Mouse (Mus musculus) lung, embryonic 14.5 days (tissue): ENCODE data around the gene Lhpp. TPM values are rescaled to one million over a fixed set of nuclear protein-coding genes. Genes with fewer than 3 reads are reported as not detected.
A peak's percentile ranks its signal among the peaks of the same experiment; 100 is the strongest.

Experiments used
- ATAC-seq: fragments of 200-750 bp; cut with Nextera tagmentation; 2 replicates; pipeline ENCODE4 v1.8.0; 2017; ENCODE audit warnings: mild to moderate bottlenecking, moderate TSS enrichment, moderate library complexity; ENCODE audit not compliant: insufficient read depth
- DNase-seq: peaks from one replicate; pipeline ENCODE4 v3.0.0-alpha.2; 2015
- H3K27ac ChIP-seq: fragments of 300-500 bp; sonication (generic); 2 replicates; pipeline ENCODE4 v1.5.1; 2014; ENCODE audit warnings: low read depth, mild to moderate bottlenecking, moderate library complexity
- H3K27me3 ChIP-seq: fragments of 300-500 bp; sonication (generic); 2 replicates; pipeline ENCODE4 v1.6.1; 2014; ENCODE audit warnings: low read length, control low read depth; ENCODE audit not compliant: insufficient read depth
- H3K36me3 ChIP-seq: fragments of 300-500 bp; sonication (generic); 2 replicates; pipeline ENCODE4 v1.6.1; 2014; ENCODE audit warnings: control low read depth; ENCODE audit not compliant: insufficient read depth
- H3K4me1 ChIP-seq: fragments of 300-500 bp; sonication (generic); 2 replicates; pipeline ENCODE4 v1.6.1; 2014; ENCODE audit warnings: antibody characterized with exemption, control low read depth; ENCODE audit not compliant: insufficient read depth
- H3K4me2 ChIP-seq: fragments of 300-500 bp; sonication (generic); 2 replicates; pipeline ENCODE4 v1.6.1; 2014; ENCODE audit warnings: mild to moderate bottlenecking
- H3K4me3 ChIP-seq: fragments of 300-500 bp; sonication (generic); 2 replicates; pipeline ENCODE4 v1.5.1; 2014; ENCODE audit warnings: low read depth, low read length
- H3K9ac ChIP-seq: fragments of 300-500 bp; sonication (generic); 2 replicates; pipeline ENCODE4 v1.6.1; 2014
- H3K9me3 ChIP-seq: fragments of 300-500 bp; sonication (generic); 2 replicates; pipeline ENCODE4 v1.6.1; 2016; ENCODE audit warnings: low read depth, low read length, control low read depth
- CTCF ChIP-seq: IDR thresholded peaks from 2 replicates; pipeline ENCODE4 v1.5.1; 2016; ENCODE audit warnings: antibody characterized with exemption, low read depth
- WGBS: fragments of 180-500 bp; shearing (Covaris S2); extraction: QIAGEN DNeasy Blood & Tissue Kit; methylation state at CpG from one replicate; pipeline ENCODE4 v1.1.7; 2014; 5-methylcytosine and 5-hydroxymethylcytosine counted together
- polyA plus RNA-seq: library from polyadenylated mRNA; unstranded; fragments of >200 nt; fragmentation: Nextera tagmentation; extraction: Ambion mirVana; gene quantifications from 2 replicates; pipeline ENCODE4 v1.2.1, GENCODE M21; 2014

Gene Lhpp
- polyA plus RNA-seq: 21.7 and 22.8 TPM in 2 replicates

- Histone ChIP-seq H3K36me3 (no peaks in the 10 kb centered on the region), H3K4me1 (no peaks in the 10 kb centered on the region; the same call in 1 of the 2 replicates), H3K27ac (no peak within 1 kb of the TSS), H3K27me3 (no peaks in the 10 kb centered on the region), H3K4me3 (peak within 1 kb of the TSS; percentile 63), H3K4me2 (peak within 1 kb of the TSS; percentile 75), H3K9me3 (no peaks in the 10 kb centered on the region), H3K9ac (peak within 1 kb of the TSS; percentile 56)
- peak; percentile 92 for DNase-seq
- peak; percentile 87 for ATAC-seq
- WGBS: 7% methylated on average over 44 of the region's 44 CpGs
- TF ChIP-seq CTCF: no peak
Observed at GRCm38 (mm10) chr7:132610468-132611318, at the start of gene Lhpp. Gene Lhpp (plus strand): TSS chr7:132610638.

- Histone ChIP-seq H3K4me3 (no peak overlapping the region), H3K4me2 (no peak overlapping the region), H3K9me3 (no peaks in the 10 kb centered on the region), H3K9ac (no peak overlapping the region), H3K36me3 (peaks cover 90% of the 10 kb centered on the region), H3K4me1 (no peaks in the 10 kb centered on the region), H3K27me3 (no peaks in the 10 kb centered on the region), H3K27ac (no peak overlapping the region)
- WGBS: 46% methylated on average over 1 of the region's 1 CpGs
- TF ChIP-seq CTCF: no peak
- DNase-seq (peak; percentile 47), ATAC-seq (no peak)
Observed at GRCm38 (mm10) chr7:132565831-132566230, 44.6 kb upstream of the Lhpp start.

GRCm38 (mm10) chr7:132568817-132569216 is 41.6 kb upstream of the Lhpp start:
- H3K36me3 ChIP-seq: peaks cover 60% of the 10 kb centered on the region
- WGBS: 93% methylated on average over 6 of the region's 6 CpGs

GRCm38 (mm10) chr7:132570071-132570470 is 40.4 kb upstream of the Lhpp start:
- no peak for TF ChIP-seq CTCF
- no peak overlapping the region for H3K27ac ChIP-seq
- H3K27me3 ChIP-seq: no peaks in the 10 kb centered on the region
- 66% methylated on average over 5 of the region's 5 CpGs for WGBS
- H3K4me1 ChIP-seq: peaks cover 10% of the 10 kb centered on the region
- no peaks in the 10 kb centered on the region for H3K9me3 ChIP-seq
- ATAC-seq (no peak), DNase-seq (no peak)
- H3K4me3 ChIP-seq: no peak overlapping the region
- H3K9ac ChIP-seq: no peak overlapping the region
- H3K36me3 ChIP-seq: peaks cover 48% of the 10 kb centered on the region
- H3K4me2 ChIP-seq: no peak overlapping the region

More at GRCm38 (mm10) chr7:132568817-132569216, 41.6 kb upstream of the Lhpp start:
- TF ChIP-seq CTCF: no peak
- no peaks in the 10 kb centered on the region for H3K27me3 ChIP-seq
- no peak overlapping the region for H3K4me3 ChIP-seq
- no peak overlapping the region for H3K4me2 ChIP-seq
- ATAC-seq (no peak), DNase-seq (no peak)
- H3K4me1 ChIP-seq: peaks cover 10% of the 10 kb centered on the region
- no peaks in the 10 kb centered on the region for H3K9me3 ChIP-seq
- no peak overlapping the region for H3K9ac ChIP-seq
- H3K27ac ChIP-seq: no peak overlapping the region

GRCm38 (mm10) chr7:132571481-132571880 is 39.0 kb upstream of the Lhpp start:
- peak overlapping the region; percentile 62 for H3K4me2 ChIP-seq
- H3K9me3 ChIP-seq: no peaks in the 10 kb centered on the region
- peaks cover 40% of the 10 kb centered on the region for H3K36me3 ChIP-seq
- peak overlapping the region; percentile 59; the same call in 1 of the 2 replicates for H3K27ac ChIP-seq
- H3K4me1 ChIP-seq: peaks cover 10% of the 10 kb centered on the region
- WGBS: 64% methylated on average over 8 of the region's 8 CpGs
- TF ChIP-seq CTCF: no peak
- no peak overlapping the region for H3K4me3 ChIP-seq
- peak; percentile 40 for DNase-seq
- no peak for ATAC-seq
- no peak overlapping the region for H3K9ac ChIP-seq
- H3K27me3 ChIP-seq: no peaks in the 10 kb centered on the region

- 63% methylated on average over 3 of the region's 3 CpGs for WGBS
- Histone ChIP-seq H3K4me1 (peaks cover 10% of the 10 kb centered on the region), H3K9ac (no peak overlapping the region), H3K27ac (peak overlapping the region; percentile 55; the same call in 1 of the 2 replicates), H3K9me3 (no peaks in the 10 kb centered on the region), H3K4me3 (no peak overlapping the region), H3K27me3 (no peaks in the 10 kb centered on the region), H3K4me2 (peak overlapping the region; percentile 62), H3K36me3 (peaks cover 28% of the 10 kb centered on the region)
- no peak for TF ChIP-seq CTCF
- DNase-seq: no peak
- ATAC-seq: no peak
Observed at GRCm38 (mm10) chr7:132572738-132573137, 37.7 kb upstream of the Lhpp start.

- no peaks in the 10 kb centered on the region for H3K9me3 ChIP-seq
- peaks cover 10% of the 10 kb centered on the region for H3K4me1 ChIP-seq
- no peak for TF ChIP-seq CTCF
- H3K4me2 ChIP-seq: peak overlapping the region; percentile 62
- 45% methylated on average over 6 of the region's 6 CpGs for WGBS
- DNase-seq: no peak
- no peak for ATAC-seq
- H3K27me3 ChIP-seq: no peaks in the 10 kb centered on the region
- H3K27ac ChIP-seq: peak overlapping the region; percentile 55; the same call in 1 of the 2 replicates
- no peak overlapping the region for H3K4me3 ChIP-seq
- no peak overlapping the region for H3K9ac ChIP-seq
- peaks cover 23% of the 10 kb centered on the region for H3K36me3 ChIP-seq
Observed at GRCm38 (mm10) chr7:132573205-132573604, 37.2 kb upstream of the Lhpp start.
